Mouse (Mus musculus) midbrain, embryonic 11.5 days (tissue): ENCODE data around the gene Dnajb6. TPM values are rescaled to one million over a fixed set of nuclear protein-coding genes. Genes with fewer than 3 reads are reported as not detected.
A peak's percentile ranks its signal among the peaks of the same experiment; 100 is the strongest.
"Not testable (repeated sequence)": the region's sequence is repeated elsewhere in the genome, so short reads cannot be mapped to it uniquely, and the experiment has no call there.

ENCODE experiments used
- ATAC-seq: fragments of 200-750 bp; cut with Nextera tagmentation; 2 replicates; pipeline ENCODE4 v1.8.0; 2017; ENCODE audit warnings: moderate TSS enrichment, moderate library complexity; ENCODE audit not compliant: low FRiP score
- DNase-seq: peaks from one replicate; pipeline ENCODE4 v3.0.0; 2015; ENCODE audit warnings: low spot score; ENCODE audit errors: missing footprints
- H3K27ac ChIP-seq: fragments of 300-500 bp; sonication (generic); 2 replicates; pipeline ENCODE4 v1.5.1; 2014; ENCODE audit warnings: low read depth, low read length
- H3K27me3 ChIP-seq: fragments of 300-500 bp; sonication (generic); 2 replicates; pipeline ENCODE4 v1.6.1; 2014; ENCODE audit warnings: mild to moderate bottlenecking, low read length, moderate library complexity, mixed read lengths; ENCODE audit not compliant: control insufficient read depth, insufficient read depth
- H3K36me3 ChIP-seq: fragments of 300-500 bp; sonication (generic); 2 replicates; pipeline ENCODE4 v1.6.1; 2014; ENCODE audit warnings: mild to moderate bottlenecking, low read length, moderate library complexity, mixed read lengths; ENCODE audit not compliant: control insufficient read depth, insufficient read depth
- H3K4me1 ChIP-seq: fragments of 300-500 bp; sonication (generic); 2 replicates; pipeline ENCODE4 v1.6.1; 2014; ENCODE audit warnings: low read length; ENCODE audit not compliant: control insufficient read depth, insufficient read depth
- H3K4me2 ChIP-seq: fragments of 300-500 bp; sonication (generic); 2 replicates; pipeline ENCODE4 v1.6.1; 2014; ENCODE audit warnings: mild to moderate bottlenecking, moderate library complexity
- H3K4me3 ChIP-seq: fragments of 300-500 bp; sonication (generic); 2 replicates; pipeline ENCODE4 v1.5.1; 2014; ENCODE audit warnings: low read depth, low read length
- H3K9ac ChIP-seq: fragments of 300-500 bp; sonication (generic); 2 replicates; pipeline ENCODE4 v1.6.1; 2014; ENCODE audit warnings: low read length
- H3K9me3 ChIP-seq: fragments of 300-500 bp; sonication (generic); 2 replicates; pipeline ENCODE4 v1.6.1; 2016; ENCODE audit warnings: low read length; ENCODE audit not compliant: control insufficient read depth
- WGBS: fragments of 180-500 bp; shearing (Covaris S2); extraction: QIAGEN DNeasy Blood & Tissue Kit; methylation state at CpG from one replicate; pipeline ENCODE4 v1.1.7; 2014; 5-methylcytosine and 5-hydroxymethylcytosine counted together
- polyA plus RNA-seq: library from polyadenylated mRNA; unstranded; fragments of >200 nt; fragmentation: Nextera tagmentation; extraction: Ambion mirVana; gene quantifications from 2 replicates; pipeline ENCODE4 v1.2.1, GENCODE M21; 2014

Gene Dnajb6
- polyA plus RNA-seq, 1 experiment from 2014 or later, result 247 TPM

DNA sequence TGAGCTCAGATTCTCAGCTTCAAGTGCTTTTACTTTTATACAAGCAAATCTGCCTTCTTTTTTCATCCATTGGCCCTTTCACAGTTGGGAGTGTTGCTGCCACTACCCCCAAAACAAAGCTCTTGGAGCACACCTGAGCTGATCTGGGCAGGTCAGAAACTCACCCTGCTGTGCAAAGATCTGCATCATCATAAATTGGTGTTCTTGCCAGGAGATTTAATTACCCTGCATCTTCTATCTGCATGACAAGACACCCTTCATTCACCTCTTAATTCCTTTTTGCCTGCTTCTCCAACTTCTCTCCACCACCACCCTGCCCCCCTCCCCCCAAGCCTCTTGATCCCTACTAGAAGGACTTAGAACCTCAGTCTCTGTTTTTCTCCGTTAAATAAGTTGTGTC is 14.3 kb upstream of the Dnajb6 start:
- Histone ChIP-seq H3K27me3 (no peaks in the 10 kb centered on the region), H3K9ac (no peak overlapping the region), H3K4me3 (no peak overlapping the region), H3K4me1 (no peaks in the 10 kb centered on the region), H3K4me2 (no peak overlapping the region), H3K9me3 (no peaks in the 10 kb centered on the region), H3K36me3 (no peaks in the 10 kb centered on the region), H3K27ac (no peak overlapping the region)
- DNase-seq (no peak), ATAC-seq (no peak)
- 20% methylated on average over 1 of the region's 1 CpGs for WGBS

DNA sequence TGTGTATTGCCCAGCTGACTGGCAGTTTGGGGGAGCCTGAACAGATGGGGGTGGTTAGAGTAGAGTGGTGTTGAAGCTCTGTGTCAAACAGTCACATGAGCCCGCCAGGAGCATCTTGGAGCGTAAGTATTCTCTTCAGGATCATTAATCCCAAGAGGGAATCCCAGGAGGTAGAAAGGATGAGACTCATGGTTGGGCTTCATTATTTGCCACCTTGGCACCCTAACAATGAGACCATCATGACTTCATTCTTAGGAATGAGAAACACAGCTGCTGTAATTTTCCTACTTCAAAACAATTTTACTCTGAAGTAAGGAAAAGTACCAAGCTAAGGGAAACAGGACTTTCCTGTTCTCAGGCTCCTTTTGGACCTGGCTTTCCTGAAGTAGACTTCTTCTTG is 10.1 kb upstream of the Dnajb6 start:
- Histone ChIP-seq H3K4me2 (no peak overlapping the region), H3K27me3 (no peaks in the 10 kb centered on the region), H3K9me3 (no peaks in the 10 kb centered on the region), H3K4me1 (no peaks in the 10 kb centered on the region), H3K4me3 (no peak overlapping the region), H3K36me3 (no peaks in the 10 kb centered on the region), H3K9ac (no peak overlapping the region), H3K27ac (no peak overlapping the region)
- ATAC-seq (no peak), DNase-seq (no peak)
- 91% methylated on average over 2 of the region's 2 CpGs for WGBS

GRCm38 (mm10) chr5:29726070-29726469 is 9.4 kb upstream of the Dnajb6 start:
- H3K4me2 ChIP-seq, H3K27me3 ChIP-seq, H3K4me3 ChIP-seq, H3K36me3 ChIP-seq, H3K27ac ChIP-seq, H3K9me3 ChIP-seq, DNase-seq, H3K9ac ChIP-seq, ATAC-seq, H3K4me1 ChIP-seq: not testable (repeated sequence)
- WGBS, result 89% methylated on average over 5 of the region's 5 CpGs

DNA sequence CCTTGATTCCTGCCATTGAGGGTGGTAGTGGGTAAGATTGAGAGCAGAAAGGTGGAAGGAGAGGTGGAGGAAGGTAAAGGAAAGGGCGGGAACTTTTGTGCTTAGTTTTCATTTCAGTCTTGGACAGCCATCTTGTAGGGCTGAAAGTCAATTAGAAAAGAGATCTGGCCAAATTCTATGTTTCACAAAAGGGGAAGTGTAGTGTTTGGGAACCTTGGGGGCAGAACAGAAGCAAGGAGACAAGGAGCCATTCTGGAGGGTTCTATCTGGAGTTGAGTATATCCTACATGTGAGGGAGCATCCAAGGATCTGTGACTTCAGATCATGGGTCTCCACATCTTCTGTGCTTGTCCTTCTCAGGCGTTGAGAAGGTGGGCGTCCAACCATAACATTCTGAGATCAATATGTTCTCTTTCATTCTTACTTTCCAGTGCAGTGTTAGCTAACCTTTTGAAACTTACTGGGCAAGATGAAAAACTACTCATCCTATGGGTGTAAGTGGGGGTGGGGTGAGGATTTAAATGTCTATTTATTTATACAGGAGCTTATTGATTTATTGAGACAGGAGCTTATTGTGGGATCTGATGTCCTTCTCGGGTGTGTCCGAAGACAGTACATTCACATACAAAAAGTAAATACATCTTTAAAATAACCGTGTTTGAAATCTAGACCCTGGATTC is 517 bp upstream of the Dnajb6 start:
- Histone ChIP-seq H3K4me3 (peak overlapping the region; percentile 98), H3K9ac (peak overlapping the region; percentile 97), H3K36me3 (no peaks in the 10 kb centered on the region), H3K4me1 (peaks cover 15% of the 10 kb centered on the region), H3K27me3 (no peaks in the 10 kb centered on the region), H3K4me2 (peak overlapping the region; percentile 73), H3K9me3 (no peaks in the 10 kb centered on the region), H3K27ac (peak overlapping the region; percentile 92; the same call in 1 of the 2 replicates)
- ATAC-seq (no peak; the same call in 1 of the 2 replicates), DNase-seq (peak; percentile 81)
- WGBS, result 57% methylated on average over 6 of the region's 6 CpGs

DNA sequence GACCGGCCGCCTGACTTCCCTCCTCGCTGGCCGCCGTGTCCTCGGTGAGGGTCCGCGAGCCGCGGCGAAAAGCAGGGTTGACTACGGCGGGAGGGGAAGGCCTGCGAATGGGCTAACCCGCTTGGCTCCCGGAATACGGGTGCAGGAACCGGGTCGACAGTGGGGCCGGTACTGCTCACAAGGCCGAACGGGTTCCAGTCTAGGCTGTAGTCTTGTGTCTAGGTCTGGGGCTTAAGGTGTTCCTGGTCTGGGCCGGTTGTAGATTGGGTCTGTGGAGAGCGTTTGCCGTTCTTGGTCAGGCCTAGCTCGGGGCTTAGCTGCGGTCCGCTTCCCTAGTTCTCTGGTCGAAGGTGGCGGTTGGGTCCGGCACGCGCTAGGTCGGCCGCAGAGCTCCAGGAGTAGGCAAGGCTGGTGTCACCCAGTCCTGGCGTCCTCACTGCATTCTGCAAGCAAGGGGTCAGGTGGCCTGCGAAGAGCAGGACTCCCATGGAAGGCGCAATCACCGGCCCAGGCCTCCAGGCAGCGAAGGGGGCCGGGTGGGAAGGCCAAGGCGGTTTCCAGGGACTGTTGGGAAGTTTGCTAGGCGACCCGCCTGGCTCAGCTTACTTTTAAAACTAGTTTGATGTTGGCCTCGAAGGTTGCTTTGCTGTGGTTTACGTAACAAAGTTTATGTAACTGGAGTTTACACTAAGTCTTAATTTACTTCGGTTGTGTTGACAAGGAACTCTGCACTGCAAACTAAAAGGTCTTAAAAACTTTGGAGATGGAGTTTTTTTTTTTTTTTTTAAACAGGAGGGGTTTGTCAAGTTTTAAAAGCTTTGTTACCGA is 799 bp downstream of the Dnajb6 start:
- Histone ChIP-seq H3K4me2 (peak overlapping the region; percentile 73), H3K9me3 (no peaks in the 10 kb centered on the region), H3K4me1 (peaks cover 15% of the 10 kb centered on the region), H3K27ac (peak overlapping the region; percentile 92), H3K36me3 (no peaks in the 10 kb centered on the region), H3K9ac (peak overlapping the region; percentile 97), H3K27me3 (no peaks in the 10 kb centered on the region), H3K4me3 (peak overlapping the region; percentile 98)
- WGBS, result 1% methylated on average over 48 of the region's 48 CpGs
- ATAC-seq (peak; percentile 63), DNase-seq (peak; percentile 95)

GRCm38 (mm10) chr5:29736942-29737341 is 1.5 kb downstream of the Dnajb6 start:
- H3K9ac ChIP-seq, result peak overlapping the region; percentile 97
- no peaks in the 10 kb centered on the region for H3K27me3 ChIP-seq
- peak overlapping the region; percentile 73 for H3K4me2 ChIP-seq
- ATAC-seq (no peak), DNase-seq (peak; percentile 85)
- peak overlapping the region; percentile 98 for H3K4me3 ChIP-seq
- H3K9me3 ChIP-seq, result no peaks in the 10 kb centered on the region
- H3K4me1 ChIP-seq, result peaks cover 15% of the 10 kb centered on the region
- no peaks in the 10 kb centered on the region for H3K36me3 ChIP-seq
- no peak overlapping the region for H3K27ac ChIP-seq
- 60% methylated on average over 9 of the region's 9 CpGs for WGBS

- WGBS, result 94% methylated on average over 5 of the region's 5 CpGs
- no peaks in the 10 kb centered on the region for H3K27me3 ChIP-seq
- peak overlapping the region; percentile 98; the same call in 1 of the 2 replicates for H3K4me3 ChIP-seq
- no peaks in the 10 kb centered on the region for H3K9me3 ChIP-seq
- H3K36me3 ChIP-seq, result 0 out of 2 replicates have a peak, but pooled peaks cover 2% of the 10 kb centered on the region
- H3K4me1 ChIP-seq, result peaks cover 15% of the 10 kb centered on the region
- no peak overlapping the region for H3K27ac ChIP-seq
- ATAC-seq, result no peak
- DNase-seq, result peak; percentile 17
- H3K4me2 ChIP-seq, result peak overlapping the region; percentile 73
- no peak overlapping the region for H3K9ac ChIP-seq
Observed at GRCm38 (mm10) chr5:29737471-29737870, 2.0 kb downstream of the Dnajb6 start.

- WGBS, result 91% methylated on average over 4 of the region's 4 CpGs
- no peaks in the 10 kb centered on the region for H3K27me3 ChIP-seq
Observed at GRCm38 (mm10) chr5:29738076-29738475, 2.6 kb downstream of the Dnajb6 start.

GRCm38 (mm10) chr5:29740651-29741050 is 5.2 kb downstream of the Dnajb6 start:
- Histone ChIP-seq H3K36me3 (0 out of 2 replicates have a peak, but pooled peaks cover 2% of the 10 kb centered on the region), H3K4me3 (no peak overlapping the region), H3K9me3 (no peaks in the 10 kb centered on the region), H3K4me2 (no peak overlapping the region), H3K9ac (no peak overlapping the region), H3K27me3 (no peaks in the 10 kb centered on the region), H3K27ac (no peak overlapping the region), H3K4me1 (peaks cover 10% of the 10 kb centered on the region)
- ATAC-seq (no peak), DNase-seq (peak; percentile 64)
- 87% methylated on average over 1 of the region's 1 CpGs for WGBS

More at GRCm38 (mm10) chr5:29738076-29738475, 2.6 kb downstream of the Dnajb6 start:
- Histone ChIP-seq H3K4me2 (no peak overlapping the region), H3K27ac (no peak overlapping the region), H3K36me3 (0 out of 2 replicates have a peak, but pooled peaks cover 2% of the 10 kb centered on the region), H3K4me1 (peaks cover 15% of the 10 kb centered on the region), H3K9ac (no peak overlapping the region), H3K9me3 (no peaks in the 10 kb centered on the region), H3K4me3 (no peak overlapping the region)
- DNase-seq (peak; percentile 14), ATAC-seq (no peak)
